Mouse (Mus musculus): ENCODE measurements around the gene Edn1.

The Edn1 gene

DNA sequence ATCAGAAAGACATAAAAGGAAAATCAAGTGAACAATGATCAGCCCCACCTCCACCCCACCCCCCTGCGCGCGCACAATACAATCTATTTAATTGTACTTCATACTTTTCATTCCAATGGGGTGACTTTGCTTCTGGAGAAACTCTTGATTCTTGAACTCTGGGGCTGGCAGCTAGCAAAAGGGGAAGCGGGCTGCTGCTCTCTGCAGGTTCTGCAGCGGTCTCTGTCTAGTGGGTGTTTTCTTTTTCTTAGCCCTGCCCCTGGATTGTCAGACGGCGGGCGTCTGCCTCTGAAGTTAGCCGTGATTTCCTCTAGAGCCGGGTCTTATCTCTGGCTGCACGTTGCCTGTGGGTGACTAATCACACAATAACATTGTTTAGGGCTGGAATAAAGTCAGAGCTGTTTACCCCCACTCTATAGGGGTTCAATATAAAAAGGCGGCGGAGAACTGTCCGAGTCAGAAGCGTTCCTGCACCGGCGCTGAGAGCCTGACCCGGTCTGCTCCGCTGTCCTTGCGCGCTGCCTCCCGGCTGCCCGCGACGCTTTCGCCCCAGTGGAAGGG is at the start of gene Edn1:
TSS of gene Edn1 (plus strand) at position 316 of the 561 bp plus-strand sequence.
- DNase-seq, result peak in 1 of 2 experiments; percentile 6

DNA sequence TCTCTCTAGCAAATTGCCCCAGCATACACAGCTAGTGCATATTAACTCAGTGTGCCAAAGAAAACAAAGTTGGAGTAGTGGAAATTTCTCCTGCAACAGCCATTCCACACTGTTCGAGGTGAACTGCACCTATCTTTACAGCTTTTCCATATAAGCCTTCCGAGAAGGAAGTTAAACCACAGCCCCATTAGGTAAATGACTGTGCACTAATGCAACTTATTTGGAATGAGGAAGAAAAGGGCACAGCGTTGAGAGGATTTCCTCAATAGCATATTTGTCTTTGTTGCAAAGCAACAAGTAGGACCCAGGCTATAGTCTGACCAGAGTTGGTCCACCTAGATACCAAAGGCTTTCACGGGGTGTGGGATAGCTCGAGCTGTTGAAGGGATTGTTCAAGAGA is 47.5 kb upstream of the Edn1 start:
- DNase-seq, result no peak

DNA sequence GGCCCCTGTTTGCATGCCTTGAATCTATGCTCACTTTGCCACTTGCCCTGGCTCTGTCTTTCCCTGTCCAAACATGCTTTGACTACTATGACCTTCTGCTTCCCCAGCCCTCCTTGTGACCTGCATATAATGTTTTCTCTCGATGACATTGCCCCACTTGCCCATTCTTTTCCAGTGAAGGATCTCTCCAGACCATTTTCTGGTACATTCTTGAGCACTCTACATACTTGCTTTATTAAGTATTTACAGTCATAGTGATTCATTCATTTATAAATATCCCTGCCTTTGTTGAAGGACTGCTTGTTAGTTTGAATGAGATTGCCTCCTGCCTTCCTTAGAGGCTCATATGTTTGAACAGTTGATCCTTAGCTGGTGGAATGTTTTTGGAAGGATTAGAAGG is 46.2 kb upstream of the Edn1 start:
- no peak for DNase-seq

DNA sequence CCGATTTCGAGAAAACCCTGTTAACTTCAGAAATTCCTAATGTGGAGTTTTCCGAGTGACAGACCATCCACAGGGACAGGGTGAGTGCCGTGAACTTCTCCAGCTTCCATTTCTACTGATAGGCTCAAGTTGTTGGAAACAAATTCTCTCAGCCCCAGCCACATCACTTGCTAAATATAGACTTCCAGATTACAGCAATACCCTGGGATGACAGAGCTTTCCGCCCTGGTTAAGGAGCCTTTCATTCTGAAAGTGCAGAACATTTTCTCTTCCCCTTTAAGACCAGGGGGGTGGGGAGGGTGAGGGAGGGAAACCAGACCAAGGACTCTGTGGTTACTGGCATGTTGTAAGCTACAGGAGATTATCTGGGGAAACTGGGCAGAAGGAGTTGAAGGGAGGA is 42.9 kb upstream of the Edn1 start:
- no peak for DNase-seq

DNA sequence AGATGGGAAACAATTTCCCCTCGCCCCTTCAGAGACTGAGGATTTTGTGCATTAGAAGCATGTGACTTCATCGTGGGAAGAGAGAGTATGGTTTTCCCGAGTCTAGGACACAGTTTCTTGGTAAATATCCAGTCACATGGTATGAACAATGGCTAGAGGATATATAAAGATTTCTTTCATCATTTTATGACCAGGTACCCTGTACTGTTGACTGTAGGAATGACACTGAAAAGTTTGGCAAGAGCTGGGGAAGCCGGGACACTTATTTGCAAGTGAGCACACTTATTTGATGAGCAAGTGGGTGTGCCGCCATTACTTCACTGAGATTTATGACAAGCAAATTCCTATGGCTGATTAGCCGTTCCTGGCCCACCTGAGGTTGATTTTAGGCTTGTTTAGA is 40.6 kb upstream of the Edn1 start:
- DNase-seq, result no peak

DNA sequence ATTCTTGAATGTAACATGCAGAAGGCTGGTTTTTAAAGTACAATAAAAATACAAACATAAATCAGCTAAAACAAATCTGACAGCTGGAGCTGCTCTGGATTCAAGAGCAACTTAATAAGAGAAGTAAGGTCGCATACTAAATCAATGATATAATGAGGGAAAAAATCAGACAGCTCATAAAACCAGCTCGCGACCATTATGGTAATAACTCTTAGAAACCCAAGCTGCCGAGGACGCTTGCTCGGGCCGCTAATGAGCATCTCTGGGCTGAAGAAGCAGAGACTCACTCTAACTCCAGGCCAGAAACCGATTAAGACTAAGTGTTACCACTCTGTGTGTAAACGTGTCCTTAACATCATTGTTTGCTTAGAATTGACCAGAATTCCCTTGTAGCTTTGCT is 31.2 kb upstream of the Edn1 start:
- no peak for DNase-seq

DNA sequence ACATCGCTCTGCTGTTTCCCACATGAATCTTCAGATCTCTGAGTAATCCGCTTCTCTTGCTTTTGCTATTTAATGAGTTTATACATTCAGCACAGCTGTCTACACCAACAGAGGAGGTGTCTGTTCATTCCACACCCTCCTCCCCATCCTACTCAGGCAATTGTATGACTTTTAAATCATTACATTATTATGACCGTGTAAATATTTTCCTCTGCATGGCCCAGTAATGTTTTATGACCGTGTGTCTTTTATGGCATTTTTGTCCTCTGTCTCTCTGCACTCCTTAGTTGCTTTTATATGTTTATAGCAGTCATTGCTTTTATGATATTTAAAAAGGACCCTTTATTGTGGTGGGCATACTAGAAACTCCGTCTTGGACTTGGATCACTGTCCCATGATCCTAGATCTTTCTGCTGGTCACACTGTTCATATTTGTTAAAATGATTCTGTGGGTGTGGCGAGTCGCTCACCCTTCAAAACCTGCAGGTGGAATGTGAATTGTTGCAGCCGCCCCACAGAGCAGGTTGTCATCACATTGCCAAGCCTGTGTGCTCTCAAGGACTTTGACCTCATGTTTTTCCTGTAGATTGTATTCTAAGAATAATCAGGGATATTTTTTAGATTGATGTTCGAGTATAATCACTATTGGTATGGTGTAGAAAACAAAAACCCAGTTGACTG is 24.4 kb upstream of the Edn1 start:
- no peak for DNase-seq

DNA sequence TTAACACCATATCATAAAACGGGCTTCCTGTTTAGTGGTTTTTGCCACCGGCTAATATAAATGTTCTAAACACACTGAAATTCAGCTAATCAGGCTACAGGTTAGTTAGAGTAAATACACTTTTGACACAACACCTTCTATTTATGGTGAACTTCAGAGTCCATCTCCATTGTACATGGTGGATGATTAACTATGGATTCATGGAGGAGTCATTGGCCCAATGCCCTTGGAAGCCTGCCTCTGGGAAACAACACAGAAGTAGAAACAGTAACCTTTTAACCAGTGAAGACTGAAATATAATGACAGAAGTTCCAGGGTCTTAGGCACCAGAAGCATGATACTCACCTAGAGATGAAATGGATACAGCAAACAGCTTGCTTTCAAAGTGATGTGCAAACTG is 23.5 kb upstream of the Edn1 start:
- no peak for DNase-seq

DNA sequence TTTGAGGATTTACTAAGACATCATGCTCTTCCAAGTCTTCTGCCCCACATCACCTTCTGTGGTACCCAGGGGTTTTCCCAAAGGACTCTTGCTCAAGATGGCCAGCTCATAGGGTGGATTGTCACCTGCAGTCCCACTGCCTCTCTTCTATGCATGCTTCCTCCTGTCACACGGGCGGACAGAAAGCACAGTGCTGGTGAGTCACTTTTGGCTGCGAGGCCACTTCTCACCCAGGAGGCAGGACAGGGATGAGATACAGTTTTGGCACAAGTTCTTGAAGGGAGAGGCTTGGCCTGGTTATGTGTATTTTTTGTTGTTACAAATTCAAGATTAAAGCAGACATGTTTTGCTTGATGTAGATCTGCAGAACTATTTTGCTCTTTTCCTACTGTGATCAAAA is 15.4 kb upstream of the Edn1 start:
- DNase-seq, result no peak

DNA sequence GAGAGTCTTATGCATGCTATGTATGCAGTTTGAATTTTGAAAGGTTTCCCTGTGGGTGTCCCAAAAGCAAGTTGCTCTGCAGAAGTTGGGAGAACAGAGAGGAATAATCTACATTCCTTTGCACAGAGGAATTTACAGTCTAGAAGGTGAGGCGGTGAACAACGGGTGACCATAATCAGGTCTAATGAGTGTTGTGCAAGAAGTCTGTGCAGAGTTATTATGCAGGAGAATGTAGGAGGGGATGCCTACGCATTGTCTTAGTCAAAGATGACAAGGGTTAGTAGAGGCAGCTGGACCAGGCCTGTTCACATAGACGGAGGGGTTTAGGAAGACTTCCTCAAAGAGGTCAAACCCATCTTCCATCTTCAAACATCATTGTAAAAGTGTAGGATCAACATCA is 14.5 kb upstream of the Edn1 start:
- no peak for DNase-seq

DNA sequence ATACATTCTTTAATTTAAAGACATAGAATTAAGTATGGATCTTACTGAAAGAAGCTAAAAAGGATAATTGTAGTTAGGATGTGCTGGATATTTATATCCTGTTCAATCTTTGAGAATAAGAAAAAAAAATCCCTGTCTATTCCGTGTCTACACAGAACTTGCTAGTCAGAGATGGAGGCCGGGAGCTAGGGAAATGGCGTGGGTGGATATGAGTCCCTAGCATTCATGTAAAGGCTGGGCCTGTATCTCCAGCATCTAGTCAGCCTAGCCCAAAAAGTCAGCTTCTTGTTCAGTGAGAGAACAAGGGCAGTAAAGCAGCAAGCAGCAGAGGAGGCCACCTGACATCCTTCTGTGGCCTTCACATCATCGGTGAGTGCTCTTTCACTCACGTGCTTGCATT is 8.7 kb upstream of the Edn1 start:
- DNase-seq, result no peak

DNA sequence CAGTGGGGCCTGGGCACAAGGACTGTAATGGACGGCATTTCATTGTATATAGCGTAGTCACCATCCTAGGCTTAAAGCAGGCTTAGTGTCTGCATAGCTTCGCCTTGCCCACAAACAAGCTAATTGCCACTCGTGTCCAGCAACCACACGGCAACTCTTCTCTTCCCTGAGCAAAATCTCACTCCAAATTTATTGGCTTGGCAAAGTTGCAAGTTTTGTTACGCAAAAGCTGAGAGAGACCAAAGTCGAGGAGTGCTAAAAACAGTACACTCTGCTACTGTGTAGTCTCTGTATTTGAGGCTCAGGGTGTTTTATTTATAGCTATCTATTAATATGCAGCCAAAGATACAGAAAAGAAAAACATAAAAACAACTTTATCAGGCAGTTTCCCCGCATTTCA is 3.0 kb upstream of the Edn1 start:
- DNase-seq, result no peak

DNA sequence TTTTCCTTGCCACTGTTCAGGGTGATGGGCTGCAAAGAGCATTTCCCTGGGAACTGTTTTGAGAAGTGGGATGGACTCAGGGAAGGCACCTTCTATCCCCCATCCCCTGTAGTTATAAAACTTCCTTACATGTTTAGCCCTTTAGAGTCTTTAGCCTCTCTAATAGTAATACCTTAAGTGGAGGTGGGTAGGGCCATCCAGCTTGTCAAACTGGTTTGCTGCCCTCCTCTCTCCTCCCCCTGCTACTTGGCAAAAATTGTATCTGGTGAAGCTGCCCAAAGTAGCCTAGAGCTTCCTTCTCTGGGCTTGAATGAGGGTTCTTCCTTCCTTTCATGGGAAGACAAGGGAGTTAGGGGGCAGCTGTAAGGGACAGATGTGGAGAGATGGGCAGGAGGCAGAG is 2.5 kb upstream of the Edn1 start:
- no peak for DNase-seq

DNA sequence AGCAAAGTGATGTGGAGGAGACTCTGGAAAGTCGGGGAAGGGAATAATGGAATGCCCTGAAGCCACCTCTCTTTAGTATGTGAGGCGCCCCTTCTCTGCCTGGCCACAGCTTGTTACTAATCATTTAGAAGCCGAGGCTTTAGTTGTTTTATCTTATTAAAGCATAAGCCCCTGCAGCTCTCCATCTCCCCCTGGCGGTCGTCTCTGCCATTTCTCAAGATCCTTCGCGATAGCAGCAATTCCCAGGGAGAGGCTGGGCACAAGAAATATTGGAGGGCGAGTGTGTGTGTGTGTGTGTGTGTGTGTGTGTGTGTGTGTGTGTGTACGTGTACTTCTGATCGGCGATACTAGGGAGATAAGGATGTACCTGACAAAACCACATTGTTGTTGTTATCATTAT is 709 bp upstream of the Edn1 start:
- peak; percentile 47 to 66 for DNase-seq

DNA sequence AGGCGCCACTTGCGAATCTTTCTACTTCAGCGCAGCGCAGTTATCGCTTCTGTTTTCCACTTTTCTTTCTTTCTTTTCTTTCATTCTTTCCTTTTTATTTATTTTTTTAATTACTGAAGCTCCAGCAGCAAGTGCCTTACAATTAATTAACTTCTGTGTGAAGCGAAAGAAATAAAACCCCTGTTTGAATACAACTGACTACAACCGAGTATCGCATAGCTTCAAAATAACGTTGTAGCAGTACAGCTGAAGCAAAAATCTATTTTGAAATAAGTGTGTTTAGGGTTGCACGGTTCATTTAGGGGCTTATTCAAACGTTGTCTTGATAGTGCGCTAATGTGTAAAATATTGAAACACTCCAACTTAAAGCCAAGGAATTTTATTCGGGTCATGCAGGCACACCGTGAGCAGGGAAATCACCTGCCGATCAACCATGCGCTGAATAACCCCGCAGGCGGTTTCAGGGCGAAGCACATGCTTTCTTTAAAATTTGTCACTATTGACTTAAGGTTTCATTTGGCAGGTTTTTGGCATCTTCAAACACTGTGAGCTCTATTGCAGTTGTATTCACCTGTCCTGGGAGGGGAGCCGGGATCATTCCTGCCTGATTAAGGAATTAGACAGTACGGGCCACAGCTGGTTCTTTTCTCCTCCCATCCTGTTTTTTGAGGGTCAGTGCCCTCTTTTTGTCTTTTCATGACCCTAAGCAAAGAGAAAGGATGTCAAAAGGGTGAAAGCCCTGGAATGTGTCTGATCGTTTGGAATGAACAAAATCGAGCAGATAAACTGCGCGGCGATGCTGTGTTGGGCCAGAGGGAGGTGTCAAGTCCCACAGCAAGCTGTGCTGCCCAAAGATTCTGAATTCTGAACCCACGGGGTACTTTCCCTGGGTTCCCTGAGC is 935 bp downstream of the Edn1 start:
- no peak for DNase-seq

DNA sequence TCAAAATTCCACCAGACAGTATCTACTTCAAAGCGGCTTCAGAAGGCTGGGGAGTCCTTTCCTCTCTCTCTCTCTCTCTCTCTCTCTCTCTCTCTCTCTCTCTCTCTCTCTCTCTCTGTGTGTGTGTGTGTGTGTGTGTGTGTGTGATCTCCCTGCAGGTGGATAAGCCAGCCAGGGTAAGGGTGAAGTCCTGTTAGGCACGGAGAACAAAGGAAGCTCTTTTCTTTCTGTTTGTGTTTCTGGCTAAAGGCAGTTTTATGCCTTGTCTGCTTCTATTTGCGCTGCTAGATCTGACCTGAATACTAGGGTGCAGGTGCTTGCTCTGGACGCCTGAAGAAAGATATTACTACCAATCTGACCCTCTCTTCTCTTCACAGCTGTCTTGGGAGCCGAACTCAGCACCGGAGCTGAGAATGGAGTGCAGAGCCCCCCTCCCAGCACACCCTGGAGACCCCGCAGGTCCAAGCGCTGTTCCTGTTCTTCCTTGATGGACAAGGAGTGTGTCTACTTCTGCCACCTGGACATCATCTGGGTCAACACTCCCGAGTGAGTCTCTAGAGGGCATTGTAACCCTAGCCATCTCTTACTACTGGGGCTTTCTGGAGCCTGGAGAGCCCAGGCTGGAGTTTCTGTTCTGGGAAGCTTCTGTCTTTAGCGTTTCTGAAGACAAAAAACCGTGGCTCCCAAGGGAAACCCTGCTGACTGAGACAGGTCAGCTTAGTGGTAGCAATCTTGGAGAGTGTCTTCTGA is 2.1 kb downstream of the Edn1 start:
- DNase-seq, result no peak

DNA sequence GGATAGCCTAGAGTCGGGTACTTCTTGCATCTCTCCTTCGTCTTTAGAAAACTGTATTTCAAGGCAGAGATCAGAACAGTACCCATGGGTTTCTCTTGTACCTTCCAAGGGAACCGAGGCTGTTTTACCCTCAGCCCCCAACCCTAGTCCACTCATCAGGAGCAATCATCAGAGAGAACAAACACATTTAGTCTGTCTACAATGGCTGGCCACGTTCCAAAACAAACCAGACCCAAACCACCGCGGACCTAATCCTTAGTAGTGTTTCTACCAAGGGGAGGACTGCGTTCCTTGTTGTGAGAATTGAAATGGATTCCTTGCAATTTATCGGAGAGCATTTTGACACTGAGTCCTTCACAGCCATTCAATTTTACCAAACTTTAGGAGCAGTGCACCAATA is 2.9 kb downstream of the Edn1 start:
- no peak for DNase-seq

DNA sequence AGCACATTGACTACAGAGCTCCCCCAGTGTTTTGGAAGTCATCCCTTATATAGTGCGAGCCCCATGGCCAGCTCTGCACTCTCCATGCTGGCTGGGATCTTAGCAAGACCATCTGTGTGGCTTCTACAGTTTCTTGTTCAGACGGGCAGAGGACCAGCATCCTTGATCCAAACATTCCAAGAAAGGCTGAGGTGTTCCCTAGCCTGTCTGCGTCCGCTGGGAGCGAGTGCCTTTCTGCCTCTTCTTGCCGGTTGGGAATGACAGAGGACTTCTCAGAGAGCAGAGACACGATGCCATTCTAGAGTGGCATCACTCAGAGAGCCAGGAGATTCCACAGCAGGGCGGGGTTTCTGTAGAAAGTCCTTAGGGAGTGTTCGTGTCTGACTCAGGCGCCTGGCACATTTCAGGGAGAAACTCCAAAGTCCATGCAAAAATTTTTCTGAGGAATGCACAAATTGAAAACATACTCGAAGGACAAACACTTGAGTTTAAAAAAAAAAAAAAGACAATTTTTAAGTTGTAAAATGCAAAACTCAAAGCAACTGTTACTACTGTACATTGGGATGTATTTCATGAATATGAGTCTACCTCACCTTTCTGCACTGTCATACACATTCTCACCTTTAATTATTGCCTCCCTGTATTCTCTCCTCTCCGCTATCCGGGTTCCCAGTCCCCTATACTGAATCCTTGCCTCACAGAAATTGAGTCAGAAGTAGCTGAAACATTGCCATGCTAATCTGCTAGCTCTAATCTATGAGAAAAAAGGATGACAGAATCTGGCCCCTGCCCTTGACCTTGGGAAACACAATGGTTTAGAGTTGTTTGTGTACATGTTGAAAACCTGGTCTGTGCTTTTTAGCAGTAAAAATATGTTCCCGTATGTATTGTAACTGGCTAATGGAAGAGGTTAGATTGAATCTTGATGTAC is 5.9 kb downstream of the Edn1 start:
- DNase-seq, result no peak

DNA sequence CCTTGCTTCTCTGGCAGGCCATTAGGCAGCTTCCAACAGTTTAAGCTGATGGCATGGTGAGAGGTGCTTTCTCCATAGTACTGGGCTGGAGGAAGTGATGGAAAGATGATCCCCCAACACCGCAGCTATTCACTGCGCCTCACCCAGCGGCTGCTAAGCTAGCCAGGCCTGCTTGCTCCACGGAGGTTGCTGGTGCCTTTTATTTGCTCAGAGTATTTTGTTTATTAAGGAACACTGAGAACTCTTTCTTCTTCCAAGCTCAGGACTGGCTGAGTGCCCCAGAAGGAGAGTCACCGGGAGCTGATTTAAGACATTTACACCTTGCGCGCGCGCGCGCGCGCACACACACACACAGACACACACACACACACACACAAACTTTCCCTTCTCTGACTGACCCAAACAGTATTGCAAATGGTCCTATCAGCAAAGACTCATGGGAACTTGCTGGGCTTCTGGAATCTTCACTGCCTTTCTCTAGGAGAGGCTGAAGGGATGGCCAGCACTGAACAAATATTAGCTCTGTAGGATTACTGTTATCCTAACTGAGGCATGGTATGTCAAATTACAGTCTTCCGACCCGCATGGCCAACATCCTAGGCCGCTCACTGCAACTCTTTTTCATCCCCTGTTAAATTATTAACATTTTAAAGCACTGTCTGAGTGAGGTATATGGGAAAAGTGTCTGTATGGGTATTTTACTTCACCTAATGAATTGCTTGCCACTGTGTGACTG is 7.3 kb downstream of the Edn1 start:
- no peak for DNase-seq

DNA sequence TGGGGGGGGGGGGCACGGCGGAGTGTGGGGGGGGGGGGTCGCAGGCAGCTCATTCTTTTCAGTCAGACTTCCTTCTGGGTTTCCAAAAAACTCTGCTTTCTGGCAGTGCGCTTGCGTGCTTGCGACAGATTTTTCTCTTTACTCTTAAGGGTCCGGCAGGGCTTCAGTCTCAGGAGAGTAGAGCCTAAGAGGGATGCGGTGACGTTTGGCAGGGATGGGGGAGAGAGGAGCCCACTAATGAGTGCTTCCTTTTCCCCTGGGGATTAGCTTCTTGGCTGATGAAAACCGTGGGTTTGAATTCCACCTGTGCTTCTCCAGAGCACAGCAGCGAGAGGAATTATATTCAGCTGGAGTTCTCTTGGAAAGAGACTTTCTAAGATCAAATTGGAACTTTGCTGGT is 8.5 kb downstream of the Edn1 start:
- no peak for DNase-seq

DNA sequence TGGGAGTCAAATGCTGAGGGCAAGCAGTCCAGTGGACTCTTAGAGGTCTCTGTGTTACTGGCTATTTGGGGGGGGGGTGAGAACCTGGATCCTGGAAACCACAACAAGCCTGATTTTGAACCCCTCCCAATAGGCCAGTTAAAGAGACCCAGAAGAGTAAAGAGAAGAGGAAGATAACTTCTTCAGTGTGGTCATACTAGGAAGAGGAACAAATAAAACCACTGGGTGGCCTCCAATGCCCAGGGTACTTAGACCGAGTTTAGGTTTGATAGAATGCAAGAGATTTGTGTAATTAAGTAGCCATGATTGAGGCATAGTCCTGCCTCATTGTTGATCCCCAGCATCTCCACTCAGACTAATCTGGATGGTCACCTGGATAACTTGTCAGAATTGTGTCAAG is 14.4 kb downstream of the Edn1 start:
- no peak for DNase-seq

DNA sequence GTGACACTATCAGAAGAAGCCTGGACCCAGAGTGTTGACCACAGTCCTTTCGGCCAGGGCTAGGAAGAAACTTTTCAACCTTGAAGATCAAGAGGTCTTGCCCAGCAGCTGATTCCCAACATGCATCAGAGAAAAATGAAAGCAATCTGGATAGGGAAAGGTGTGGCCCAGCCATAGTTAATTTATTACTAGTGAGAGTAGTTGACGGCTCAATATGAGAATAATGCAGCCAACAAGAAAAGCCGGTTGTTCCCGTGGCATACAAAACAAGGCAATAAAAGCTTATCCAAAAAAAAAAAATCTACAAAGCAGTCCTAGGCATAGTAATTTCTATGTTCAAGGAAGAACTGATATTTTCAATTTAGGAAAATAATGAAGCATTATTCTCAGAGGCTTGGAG is 16.5 kb downstream of the Edn1 start:
- no peak for DNase-seq

Data from thymus, postnatal 36 days (tissue).